Mouse (Mus musculus): Measurements from ENCODE around the gene Zfp961.
A peak's percentile ranks its signal among the peaks of the same experiment; 100 is the strongest.
"Not testable (repeated sequence)": the region's sequence is repeated elsewhere in the genome, so short reads cannot be mapped to it uniquely, and the experiment has no call there.

Zfp961 gene

GRCm38 (mm10) chr8:71950482-71951221, at the start of gene Zfp961:
Zfp961 (plus strand) TSS chr8:71951038.
- DNase-seq (ENCODE audit: low spot score): peak; percentile 98

GRCm38 (mm10) chr8:71903084-71903483, 47.8 kb upstream of the Zfp961 start:
- DNase-seq (ENCODE audit: low spot score): not testable (repeated sequence)

GRCm38 (mm10) chr8:71906809-71907208, 44.0 kb upstream of the Zfp961 start:
- no peak for DNase-seq (ENCODE audit: low spot score)

- no peak for DNase-seq (ENCODE audit: low spot score)
Observed at GRCm38 (mm10) chr8:71907798-71908257, 43.0 kb upstream of the Zfp961 start.

GRCm38 (mm10) chr8:71908309-71909261, 42.3 kb upstream of the Zfp961 start, which contains the start of the genes Zfp882 and Zfp617:
Zfp882 (plus strand) TSS chr8:71908608.
Zfp617 (plus strand) TSS chr8:71908635.
- DNase-seq (ENCODE audit: low spot score): peak; percentile 92

- DNase-seq (ENCODE audit: low spot score): no peak
Observed at GRCm38 (mm10) chr8:71912286-71912685, 38.6 kb upstream of the Zfp961 start.

GRCm38 (mm10) chr8:71922567-71923401, 28.1 kb upstream of the Zfp961 start:
- DNase-seq (ENCODE audit: low spot score): peak; percentile 98

- DNase-seq (ENCODE audit: low spot score): no peak
Observed at GRCm38 (mm10) chr8:71925791-71926190, 25.0 kb upstream of the Zfp961 start.

GRCm38 (mm10) chr8:71926551-71926950, 24.3 kb upstream of the Zfp961 start:
- DNase-seq (ENCODE audit: low spot score): no peak

- no peak for DNase-seq (ENCODE audit: low spot score)
Observed at GRCm38 (mm10) chr8:71927779-71928178, 23.1 kb upstream of the Zfp961 start.

- DNase-seq (ENCODE audit: low spot score): not testable (repeated sequence)
Observed at GRCm38 (mm10) chr8:71938037-71938436, 12.8 kb upstream of the Zfp961 start.

- DNase-seq (ENCODE audit: low spot score): no peak
Observed at GRCm38 (mm10) chr8:71940293-71941208, 10.3 kb upstream of the Zfp961 start.

GRCm38 (mm10) chr8:71941776-71942175, 9.1 kb upstream of the Zfp961 start:
- no peak for DNase-seq (ENCODE audit: low spot score)

- no peak for DNase-seq (ENCODE audit: low spot score)
Observed at GRCm38 (mm10) chr8:71948624-71949023, 2.2 kb upstream of the Zfp961 start.

- DNase-seq (ENCODE audit: low spot score): no peak
Observed at GRCm38 (mm10) chr8:71951436-71952161, 761 bp downstream of the Zfp961 start.

GRCm38 (mm10) chr8:71952489-71952888, 1.7 kb downstream of the Zfp961 start:
- DNase-seq (ENCODE audit: low spot score): no peak

GRCm38 (mm10) chr8:71952961-71953700, 2.3 kb downstream of the Zfp961 start:
- DNase-seq (ENCODE audit: low spot score): not testable (repeated sequence)

- no peak for DNase-seq (ENCODE audit: low spot score)
Observed at GRCm38 (mm10) chr8:71954666-71955065, 3.8 kb downstream of the Zfp961 start.

GRCm38 (mm10) chr8:71960483-71960882, 9.6 kb downstream of the Zfp961 start:
- DNase-seq (ENCODE audit: low spot score): no peak
